ENCODE assay signal across 23 mouse cellular contexts in genomic region chr5:104201153-104201950, GRCm38 (mm10). TPM values are rescaled to one million over a fixed set of nuclear protein-coding genes. Genes with fewer than 3 reads are reported as not detected.
A peak's percentile ranks its signal among the peaks of the same experiment; 100 is the strongest.
DNase-seq lines count a peak whose midpoint lies in the region; ATAC-seq and TF ChIP-seq lines count a peak whose summit lies in the region.
"Had no signal": no experiment of that assay in that cellular context is flagged by ENCODE, and none has a peak within 500 bp of the region (broad histone marks: within the 10 kb centered on the region; RNA-seq: fewer than 3 reads in every experiment).

No protein-coding gene starts in this region.

- H3K9me3 ChIP-seq in kidney, postnatal 0 days (replicated peaks; ENCODE audit: low read length), result no peaks in the 10 kb centered on the region
- H3K9me3 ChIP-seq in kidney, embryonic 14.5 days (ENCODE audit: control insufficient read depth, low read length), result no peaks in the 10 kb centered on the region
- H3K9me3 ChIP-seq in embryonic facial prominence, embryonic 15.5 days (replicated peaks), result no peaks in the 10 kb centered on the region
- H3K9me3 ChIP-seq in hindbrain, embryonic 10.5 days, result no peaks in the 10 kb centered on the region
- H3K9me3 ChIP-seq in midbrain, embryonic 14.5 days (ENCODE audit: control insufficient read depth, low read length), result no peaks in the 10 kb centered on the region
- H3K9me3 ChIP-seq: embryonic facial prominence, embryonic 12.5 days; limb, embryonic 13.5 days; liver, embryonic 13.5 days had no signal

- no peak overlapping the region for H3K27ac ChIP-seq in kidney, postnatal 0 days
- H3K27ac ChIP-seq in kidney, embryonic 14.5 days (ENCODE audit: low read depth, low read length), result no peak overlapping the region
- no peak overlapping the region for H3K27ac ChIP-seq in embryonic facial prominence, embryonic 15.5 days (replicated peaks)
- H3K27ac ChIP-seq in hindbrain, embryonic 10.5 days, result no peak overlapping the region
- H3K27ac ChIP-seq in midbrain, embryonic 14.5 days (replicated peaks; ENCODE audit: low read depth, low read length), result no peak overlapping the region
- H3K27ac ChIP-seq: embryonic facial prominence, embryonic 12.5 days; hindbrain, postnatal 0 days; limb, embryonic 13.5 days; liver, embryonic 13.5 days had no signal

- no peaks in the 10 kb centered on the region for H3K4me1 ChIP-seq in kidney, postnatal 0 days (replicated peaks; ENCODE audit: insufficient read depth, low read length)
- H3K4me1 ChIP-seq in kidney, embryonic 14.5 days (ENCODE audit: control insufficient read depth, insufficient read depth, low read length), result no peaks in the 10 kb centered on the region
- H3K4me1 ChIP-seq in embryonic facial prominence, embryonic 15.5 days, result 0 out of 2 replicates have a peak, but pooled peaks cover 3% of the 10 kb centered on the region
- no peaks in the 10 kb centered on the region for H3K4me1 ChIP-seq in hindbrain, embryonic 10.5 days (replicated peaks)
- H3K4me1 ChIP-seq in midbrain, embryonic 14.5 days (ENCODE audit: control insufficient read depth, insufficient read depth, low read length), result no peaks in the 10 kb centered on the region
- H3K4me1 ChIP-seq: embryonic facial prominence, embryonic 12.5 days; limb, embryonic 13.5 days; liver, embryonic 13.5 days had no signal

- WGBS in kidney, postnatal 0 days, result 83% methylated on average over 12 of the region's 12 CpGs
- 93% methylated on average over 12 of the region's 12 CpGs for WGBS in kidney, embryonic 14.5 days
- WGBS in embryonic facial prominence, embryonic 15.5 days, result 68% methylated on average over 12 of the region's 12 CpGs
- 95% methylated on average over 12 of the region's 12 CpGs for WGBS in hindbrain, embryonic 10.5 days
- 92% methylated on average over 12 of the region's 12 CpGs for WGBS in midbrain, embryonic 14.5 days

- H3K36me3 ChIP-seq in kidney, postnatal 0 days (ENCODE audit: insufficient read depth, low read length), result no peaks in the 10 kb centered on the region
- no peaks in the 10 kb centered on the region for H3K36me3 ChIP-seq in kidney, embryonic 14.5 days (ENCODE audit: control insufficient read depth, insufficient read depth, low read length)
- no peaks in the 10 kb centered on the region for H3K36me3 ChIP-seq in embryonic facial prominence, embryonic 15.5 days
- no peaks in the 10 kb centered on the region for H3K36me3 ChIP-seq in hindbrain, embryonic 10.5 days
- no peaks in the 10 kb centered on the region for H3K36me3 ChIP-seq in midbrain, embryonic 14.5 days (ENCODE audit: control insufficient read depth, insufficient read depth, low read length)
- H3K36me3 ChIP-seq: embryonic facial prominence, embryonic 12.5 days; limb, embryonic 13.5 days; liver, embryonic 13.5 days had no signal

- DNase-seq in kidney, postnatal 0 days (ENCODE audit: low spot score), result peak; percentile 38
- DNase-seq in NIH3T3 (ENCODE audit: low read depth), result peak; percentile 85
- DNase-seq in skeletal muscle tissue, adult 2 months (ENCODE audit: low read depth, low spot score), result peak; percentile 12
- DNase-seq in hindbrain, embryonic 10.5 days (ENCODE audit: low spot score), result no peak
- DNase-seq in midbrain, embryonic 14.5 days, result no peak
- DNase-seq: adrenal gland, postnatal 25 days; cerebellum, adult 9-10 months; gastrocnemius, postnatal 36 days; kidney, postnatal 10 days; layer of hippocampus, postnatal 36 days; liver, embryonic 13.5 days; right cerebral cortex, postnatal 4 days had no signal

- no peak overlapping the region for H3K4me2 ChIP-seq in kidney, postnatal 0 days (ENCODE audit: low read length)
- H3K4me2 ChIP-seq in kidney, embryonic 14.5 days (replicated peaks; ENCODE audit: low read depth, low read length), result no peak overlapping the region
- no peak overlapping the region for H3K4me2 ChIP-seq in embryonic facial prominence, embryonic 15.5 days (replicated peaks)
- no peak overlapping the region for H3K4me2 ChIP-seq in midbrain, embryonic 14.5 days (ENCODE audit: low read length)
- H3K4me2 ChIP-seq: embryonic facial prominence, embryonic 12.5 days; limb, embryonic 13.5 days; liver, embryonic 13.5 days had no signal

- no peak overlapping the region for H3K4me3 ChIP-seq in kidney, postnatal 0 days (replicated peaks; ENCODE audit: low read depth, low read length)
- H3K4me3 ChIP-seq in kidney, embryonic 14.5 days (ENCODE audit: low read length), result no peak overlapping the region
- no peak overlapping the region for H3K4me3 ChIP-seq in embryonic facial prominence, embryonic 15.5 days (replicated peaks)
- H3K4me3 ChIP-seq in hindbrain, embryonic 10.5 days, result no peak overlapping the region
- no peak overlapping the region for H3K4me3 ChIP-seq in midbrain, embryonic 14.5 days (replicated peaks; ENCODE audit: low read depth, low read length)
- H3K4me3 ChIP-seq: embryonic facial prominence, embryonic 12.5 days; limb, embryonic 13.5 days; liver, embryonic 13.5 days had no signal

- no peaks in the 10 kb centered on the region for H3K27me3 ChIP-seq in kidney, postnatal 0 days (ENCODE audit: insufficient read depth, low read length)
- no peaks in the 10 kb centered on the region for H3K27me3 ChIP-seq in kidney, embryonic 14.5 days (ENCODE audit: control insufficient read depth, insufficient read depth, low read length)
- no peaks in the 10 kb centered on the region for H3K27me3 ChIP-seq in embryonic facial prominence, embryonic 15.5 days
- H3K27me3 ChIP-seq in hindbrain, embryonic 10.5 days (ENCODE audit: insufficient read depth, poor library complexity, severe bottlenecking), result no peaks in the 10 kb centered on the region
- no peaks in the 10 kb centered on the region for H3K27me3 ChIP-seq in midbrain, embryonic 14.5 days (ENCODE audit: control insufficient read depth, insufficient read depth, low read length)
- H3K27me3 ChIP-seq: embryonic facial prominence, embryonic 12.5 days; limb, embryonic 13.5 days; liver, embryonic 13.5 days had no signal

- no peak for TF ChIP-seq CTCF in kidney, postnatal 0 days (IDR thresholded peaks at IDR 0.05; ENCODE audit: low read depth)

- ATAC-seq in kidney, postnatal 0 days (replicated peaks; ENCODE audit: low FRiP score, low read depth), result no peak
- ATAC-seq in kidney, embryonic 14.5 days (ENCODE audit: low FRiP score, low TSS enrichment), result no peak
- ATAC-seq in embryonic facial prominence, embryonic 15.5 days (ENCODE audit: insufficient number of reproducible peaks, low FRiP score, low TSS enrichment, low read depth), result peak; percentile 65; the same call in 1 of the 2 replicates
- no peak for ATAC-seq in midbrain, embryonic 14.5 days (ENCODE audit: low FRiP score, low TSS enrichment)
- ATAC-seq: activated CD4-positive, CD25-positive, alpha-beta regulatory T cell, adult 4 months; hindbrain, postnatal 0 days; intestine, postnatal 0 days had no signal

- no peak overlapping the region for H3K9ac ChIP-seq in kidney, postnatal 0 days (ENCODE audit: low read depth, low read length)
- H3K9ac ChIP-seq in kidney, embryonic 14.5 days (ENCODE audit: low read depth, low read length), result no peak overlapping the region
- H3K9ac ChIP-seq in embryonic facial prominence, embryonic 15.5 days, result no peak overlapping the region
- no peak overlapping the region for H3K9ac ChIP-seq in midbrain, embryonic 14.5 days (replicated peaks; ENCODE audit: low read length)
- H3K9ac ChIP-seq: embryonic facial prominence, embryonic 12.5 days; limb, embryonic 13.5 days; liver, embryonic 13.5 days had no signal

RNA-seq across cellular contexts. Expression of gene Dmp1, which starts 1.1 kb away (rescaled TPM):
- 0.15 and 0.16 TPM in 2 replicates for polyA plus RNA-seq in kidney, postnatal 0 days (2015; fragmentation: Nextera tagmentation; extraction: Ambion mirVana)
- polyA plus RNA-seq in kidney, embryonic 14.5 days (2014; fragmentation: Nextera tagmentation; extraction: Ambion mirVana), result not detected in 2 replicates
- 27.4 and 33.7 TPM in 2 replicates for polyA plus RNA-seq in embryonic facial prominence, embryonic 15.5 days (2015; fragmentation: Nextera tagmentation; extraction: Ambion mirVana)
- polyA plus RNA-seq in hindbrain, embryonic 10.5 days (2016; fragmentation: Nextera tagmentation; extraction: Ambion mirVana), result 0.35 and 0.41 TPM in 2 replicates
- polyA plus RNA-seq in midbrain, embryonic 14.5 days (2014; fragmentation: Nextera tagmentation; extraction: Ambion mirVana), result 0.50 and 0.66 TPM in 2 replicates
- polyA plus RNA-seq: activated CD4-positive, CD25-positive, alpha-beta regulatory T cell, adult 4 months; liver, embryonic 13.5 days had no signal

RNA-seq across cellular contexts. Expression of gene Dspp, which starts 30.8 kb away (rescaled TPM):
- polyA plus RNA-seq in kidney, postnatal 0 days (2015; fragmentation: Nextera tagmentation; extraction: Ambion mirVana), result not detected in 2 replicates
- not detected in 2 replicates for polyA plus RNA-seq in kidney, embryonic 14.5 days (2014; fragmentation: Nextera tagmentation; extraction: Ambion mirVana)
- polyA plus RNA-seq in embryonic facial prominence, embryonic 15.5 days (2015; fragmentation: Nextera tagmentation; extraction: Ambion mirVana), result 0.04 TPM in 1 of 2 replicates, not detected in the other
- not detected in 2 replicates for polyA plus RNA-seq in hindbrain, embryonic 10.5 days (2016; fragmentation: Nextera tagmentation; extraction: Ambion mirVana)
- not detected in 2 replicates for polyA plus RNA-seq in midbrain, embryonic 14.5 days (2014; fragmentation: Nextera tagmentation; extraction: Ambion mirVana)
- polyA plus RNA-seq: activated CD4-positive, CD25-positive, alpha-beta regulatory T cell, adult 4 months; embryonic facial prominence, embryonic 12.5 days; heart, embryonic 16.5 days; hindbrain, postnatal 0 days; intestine, postnatal 0 days; liver, embryonic 13.5 days; lung, embryonic 16.5 days; midbrain, postnatal 0 days; neural tube, embryonic 11.5 days had no signal

Comparison
In these comparisons a context has a peak if more than half of its experiments do, and no peak if none do; other contexts are left out.
1. DNase-seq: peak in kidney, postnatal 0 days (single experiment), NIH3T3 (single experiment) and skeletal muscle tissue, adult 2 months (single experiment); none in hindbrain, embryonic 10.5 days (single experiment) and midbrain, embryonic 14.5 days (single experiment).
2. RNA of gene Dmp1, which starts 1.1 kb away (polyA plus RNA-seq): 27.4 to 33.7 TPM in embryonic facial prominence, embryonic 15.5 days; 0.50 to 0.66 TPM in midbrain, embryonic 14.5 days, 0.35 to 0.41 TPM in hindbrain, embryonic 10.5 days, 0.15 to 0.16 TPM in kidney, postnatal 0 days and not detected in kidney, embryonic 14.5 days; every median in the first group is over 10 times any median in the second.